Mouse (Mus musculus): ENCODE measurements around the gene Cdhr4. TPM values are rescaled to one million over a fixed set of nuclear protein-coding genes. Genes with fewer than 3 reads are reported as not detected.

The Cdhr4 gene
- total RNA-seq, 2 experiments from 2014 or later: 3.3 to 5.3 TPM

Other genes with a start within 250 kb of the Cdhr4 start
- 100 to 1,000 TPM; 117 to 159 TPM for gene Rbm5, start 221.5 kb upstream of the Cdhr4 start, total RNA-seq (2021)
- gene Rbm6, start 119.3 kb upstream of the Cdhr4 start, total RNA-seq (2021): 10 to 100 TPM; 52.3 to 59.6 TPM
- 10 to 100 TPM; 24.4 to 25.1 TPM for gene Mon1a, start 104.3 kb upstream of the Cdhr4 start, total RNA-seq (2021)
- 1 to 10 TPM; 1.6 to 2.6 TPM for gene Mst1r, start 85.6 kb upstream of the Cdhr4 start, total RNA-seq (2021)
- not detected for gene Actl11, start 64.0 kb upstream of the Cdhr4 start, total RNA-seq (2021)
- 100 to 1,000 TPM; 509 to 559 TPM for gene Camkv, start 56.8 kb upstream of the Cdhr4 start, total RNA-seq (2021)
- gene Traip, start 42.4 kb upstream of the Cdhr4 start, total RNA-seq (2021): 10 to 100 TPM; 17.2 to 19.1 TPM
- gene Uba7, start 17.0 kb upstream of the Cdhr4 start, total RNA-seq (2021): 1 to 10 TPM; 3.8 to 5.2 TPM
- gene Gm20661, start 9.4 kb upstream of the Cdhr4 start, total RNA-seq (2021): 1 to 10 TPM; 1.0 to 1.4 TPM
- 10 to 100 TPM; 12.0 to 13.6 TPM for gene Inka1, start 6.6 kb upstream of the Cdhr4 start, total RNA-seq (2021)
- 1 to 10 TPM in 1 of 2 experiments, not detected in 1; 3.5 TPM for gene Gm20662, start 3.9 kb downstream of the Cdhr4 start, total RNA-seq (2021)
- 100 to 1,000 TPM; 220 to 228 TPM for gene Ip6k1, start 10.0 kb downstream of the Cdhr4 start, total RNA-seq (2021)
- gene Gmppb, start 56.7 kb downstream of the Cdhr4 start, total RNA-seq (2021): 10 to 100 TPM; 14.5 to 17.2 TPM
- gene Amigo3, start 60.7 kb downstream of the Cdhr4 start, total RNA-seq (2021): 1 to 10 TPM; 2.0 to 2.2 TPM
- gene Mst1, start 87.9 kb downstream of the Cdhr4 start, total RNA-seq (2021): not detected
- 10 to 100 TPM; 95.1 to 97.3 TPM for gene Rnf123, start 90.8 kb downstream of the Cdhr4 start, total RNA-seq (2021)
- 10 to 100 TPM; 32.0 to 32.7 TPM for gene Apeh, start 102.1 kb downstream of the Cdhr4 start, total RNA-seq (2021)
- 100 to 1,000 TPM; 190 to 242 TPM for gene Bsn, start 197.9 kb downstream of the Cdhr4 start, total RNA-seq (2021)